Mouse (Mus musculus) thymus, adult 2 months (tissue): ENCODE data around the gene Mcat. TPM values are rescaled to one million over a fixed set of nuclear protein-coding genes. Genes with fewer than 3 reads are reported as not detected.

Source experiments
- DNase-seq: peaks from one replicate; pipeline ENCODE4 v3.0.0; 2021
- H3K27ac ChIP-seq: fragments of 200-500 bp; 2 replicates; pipeline ENCODE4 v1.5.1; 2012; ENCODE audit warnings: low read length, control low read depth; ENCODE audit not compliant: control insufficient read depth, insufficient read depth
- H3K27me3 ChIP-seq: fragments of 200-500 bp; 2 replicates; pipeline ENCODE4 v1.6.1; 2012; ENCODE audit warnings: mild to moderate bottlenecking, low read length, moderate library complexity, mixed read lengths; ENCODE audit not compliant: control insufficient read depth, insufficient read depth
- H3K36me3 ChIP-seq: fragments of 200-500 bp; 2 replicates; pipeline ENCODE4 v1.6.1; 2012; ENCODE audit warnings: mild to moderate bottlenecking, low read length, moderate library complexity; ENCODE audit not compliant: control insufficient read depth, insufficient read depth
- H3K4me1 ChIP-seq: fragments of 200-500 bp; replicated peaks from 2 replicates; pipeline ENCODE4 v1.6.1; 2012; ENCODE audit warnings: low read length; ENCODE audit not compliant: control insufficient read depth, insufficient read depth
- H3K4me3 ChIP-seq: fragments of 200-500 bp; 2 replicates; pipeline ENCODE4 v1.5.1; 2012; ENCODE audit warnings: mild to moderate bottlenecking, low read length, control low read depth, moderate library complexity; ENCODE audit not compliant: control insufficient read depth, insufficient read depth
- CTCF ChIP-seq: fragments of 200-500 bp; IDR thresholded peaks from 2 replicates; pipeline ENCODE4 v1.5.1; 2012; ENCODE audit warnings: mild to moderate bottlenecking, control low read depth, low read length, moderate library complexity, borderline replicate concordance; ENCODE audit not compliant: control insufficient read depth, poor library complexity, insufficient read depth; ENCODE audit errors: extremely low read depth
- POLR2A ChIP-seq: fragments of 200-500 bp; IDR thresholded peaks from 2 replicates; pipeline ENCODE4 v1.6.1; 2012; ENCODE audit warnings: mild to moderate bottlenecking, low read length, control low read depth, moderate library complexity; ENCODE audit not compliant: control insufficient read depth, poor library complexity, insufficient read depth; ENCODE audit errors: extremely low read depth
- WGBS: fragments of 180-500 bp; shearing (Covaris S2); methylation state at CpG from one replicate; pipeline ENCODE4 v1.1.7; 2018; 5-methylcytosine and 5-hydroxymethylcytosine counted together
- polyA plus RNA-seq: library from polyadenylated mRNA; depleted of rRNA; stranded (reverse); fragments of >200 nt; gene quantifications from 2 replicates; pipeline ENCODE4 v1.2.3, GENCODE M21; 2012

Mcat gene
- polyA plus RNA-seq, 1 experiment = 31.9 TPM

DNA sequence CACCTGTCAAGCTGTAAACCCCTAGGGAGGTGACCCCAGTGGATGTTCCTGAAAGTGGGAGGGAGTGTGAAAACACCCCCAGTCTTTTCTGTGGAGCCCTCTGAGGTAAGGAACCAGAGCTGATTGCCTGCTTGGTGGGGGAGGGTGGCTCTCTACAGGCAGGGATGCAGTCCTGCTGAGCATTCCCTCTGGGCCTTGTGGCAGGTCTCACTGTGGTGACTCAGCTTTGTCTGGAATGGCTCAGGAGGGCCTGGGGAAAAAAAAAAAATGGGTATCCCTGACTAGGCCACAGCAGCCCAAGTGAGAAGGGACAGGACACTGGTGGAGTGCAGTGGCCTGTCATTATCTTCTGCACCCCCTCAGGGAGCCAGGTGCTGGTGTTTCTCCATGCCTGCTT is 29.6 kb upstream of the Mcat start:
- no peak for DNase-seq
- no peak overlapping the region for H3K4me3 ChIP-seq
- peaks cover 4% of the 10 kb centered on the region; the same call in 1 of the 2 replicates for H3K36me3 ChIP-seq
- H3K27me3 ChIP-seq = no peaks in the 10 kb centered on the region
- H3K27ac ChIP-seq = no peak overlapping the region
- peaks cover 22% of the 10 kb centered on the region for H3K4me1 ChIP-seq
- TF ChIP-seq POLR2A = no peak
- TF ChIP-seq CTCF = no peak

DNA sequence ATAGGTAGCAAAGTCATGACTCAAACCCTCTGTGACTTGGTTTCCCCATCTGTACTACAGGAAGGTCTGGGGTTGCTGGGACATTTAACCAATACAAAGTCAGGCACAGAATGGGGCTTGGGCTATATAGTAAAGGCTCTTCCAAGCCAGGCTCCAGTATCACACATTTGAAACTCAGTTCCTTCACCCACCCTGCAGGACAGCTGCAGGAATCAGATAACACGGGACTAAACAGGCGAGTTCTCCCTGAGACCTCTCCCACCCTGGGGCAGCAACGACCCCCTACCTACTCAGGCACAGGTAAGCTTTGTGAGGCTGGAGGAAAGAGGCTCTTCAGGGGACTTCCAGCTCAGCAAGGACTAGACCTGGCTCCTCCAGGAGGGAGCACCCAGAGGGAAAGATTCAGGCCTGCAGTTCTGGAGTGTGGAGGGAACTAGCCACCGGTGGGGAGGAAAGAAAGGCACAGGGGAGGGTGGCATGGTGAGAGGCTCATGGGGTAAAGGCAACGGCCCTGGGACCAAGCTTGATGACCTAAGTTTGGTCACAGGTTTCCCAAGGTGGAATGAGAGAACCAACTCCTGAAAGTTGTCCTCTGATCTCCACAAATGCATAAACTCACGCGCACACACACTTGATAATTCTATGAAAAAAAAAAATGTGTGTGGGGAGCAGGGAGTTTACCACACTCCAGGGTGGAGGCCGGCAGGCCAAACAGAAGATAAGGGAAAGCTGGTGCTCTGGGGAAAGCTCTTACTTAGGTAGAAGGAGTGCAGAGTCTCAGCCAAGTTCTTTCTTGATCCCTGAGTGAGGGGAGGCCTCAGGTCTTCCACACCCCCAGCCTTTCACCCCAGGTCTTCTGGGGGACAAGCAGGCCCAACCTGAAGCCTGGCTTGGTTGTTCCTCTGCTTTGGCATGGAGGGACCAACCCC is 28.9 kb upstream of the Mcat start:
- no peak for DNase-seq
- Histone ChIP-seq H3K36me3 (peaks cover 7% of the 10 kb centered on the region), H3K27ac (no peak overlapping the region), H3K4me1 (peaks cover 22% of the 10 kb centered on the region), H3K27me3 (no peaks in the 10 kb centered on the region), H3K4me3 (no peak overlapping the region)
- TF ChIP-seq POLR2A (no peak), CTCF (no peak)
- 87% methylated on average over 8 of the region's 8 CpGs for WGBS

DNA sequence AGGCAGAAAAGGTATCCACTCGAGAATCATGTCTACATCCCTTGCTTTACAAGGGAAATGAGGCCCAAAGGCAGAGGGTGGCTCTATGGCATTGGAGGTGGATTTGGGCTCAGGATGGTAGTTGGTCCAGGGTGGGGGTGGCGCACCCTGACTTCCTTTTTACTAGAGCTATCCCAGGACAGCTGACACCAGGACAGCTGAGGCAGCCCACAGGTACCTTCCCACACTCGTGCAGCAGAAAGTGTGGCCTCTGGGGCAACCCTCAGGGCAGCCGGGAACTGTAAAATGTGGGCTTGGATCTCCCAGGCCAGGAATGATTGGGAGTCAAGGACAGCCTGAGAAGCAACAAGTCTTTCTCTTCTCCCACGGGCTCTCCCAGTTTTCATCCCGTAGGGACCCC is 28.2 kb upstream of the Mcat start:
- peaks cover 15% of the 10 kb centered on the region for H3K36me3 ChIP-seq
- H3K27ac ChIP-seq = no peak overlapping the region
- H3K4me3 ChIP-seq = no peak overlapping the region
- WGBS = 90% methylated on average over 6 of the region's 6 CpGs
- DNase-seq = no peak
- TF ChIP-seq CTCF (no peak), POLR2A (no peak)
- peaks cover 22% of the 10 kb centered on the region for H3K4me1 ChIP-seq
- H3K27me3 ChIP-seq = no peaks in the 10 kb centered on the region

DNA sequence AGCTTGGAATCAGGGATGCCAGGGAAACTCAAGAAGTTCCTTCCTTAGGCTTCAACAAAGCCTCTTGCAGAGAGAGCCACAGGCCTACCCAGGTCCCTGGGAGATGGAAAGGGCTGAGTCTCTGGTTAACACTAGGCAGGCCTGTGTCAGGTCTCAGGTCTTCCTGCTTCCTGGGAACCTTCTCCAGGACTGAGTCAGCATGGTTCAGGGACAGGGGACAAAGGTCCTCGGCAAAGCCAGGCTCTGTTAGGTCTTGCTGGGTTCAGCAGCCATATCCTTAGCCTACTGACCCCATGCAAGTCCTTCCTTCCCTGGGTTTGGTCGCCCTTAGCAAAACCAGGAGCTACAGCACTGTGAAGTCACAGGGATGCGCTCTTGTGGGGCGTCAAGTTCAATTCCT is 27.3 kb upstream of the Mcat start:
- 95% methylated on average over 4 of the region's 4 CpGs for WGBS
- Histone ChIP-seq H3K4me3 (no peak overlapping the region), H3K27ac (no peak overlapping the region), H3K36me3 (peaks cover 24% of the 10 kb centered on the region), H3K27me3 (no peaks in the 10 kb centered on the region), H3K4me1 (peaks cover 22% of the 10 kb centered on the region)
- DNase-seq = no peak
- TF ChIP-seq POLR2A = no peak
- no peak for TF ChIP-seq CTCF

DNA sequence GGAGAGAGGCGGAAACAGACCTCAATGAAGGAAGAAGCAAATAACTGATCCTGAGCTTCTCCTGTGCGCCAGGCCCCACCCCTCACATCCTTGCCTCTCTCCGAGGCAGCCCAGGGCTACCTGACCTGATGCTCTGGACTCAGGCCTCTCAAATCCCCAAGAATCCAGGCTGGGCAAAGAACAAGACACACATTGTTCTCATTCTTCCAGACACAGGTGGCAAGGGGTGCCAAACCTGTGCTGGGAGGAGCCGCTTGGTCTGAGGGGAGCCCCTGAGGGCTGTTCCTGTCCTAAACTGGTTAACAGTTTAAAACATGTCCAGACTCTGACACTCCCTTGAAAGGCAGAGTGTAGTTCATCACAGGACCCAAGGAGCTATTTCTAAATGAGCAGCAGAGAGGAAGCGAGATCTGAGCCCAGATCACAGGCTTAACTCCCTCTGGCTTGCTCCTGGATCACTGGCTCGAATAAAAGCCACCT is 21.2 kb upstream of the Mcat start:
- no peak for TF ChIP-seq POLR2A
- no peak for TF ChIP-seq CTCF
- DNase-seq = no peak
- 95% methylated on average over 6 of the region's 6 CpGs for WGBS
- Histone ChIP-seq H3K27me3 (no peaks in the 10 kb centered on the region), H3K27ac (no peak overlapping the region), H3K4me3 (no peak overlapping the region), H3K36me3 (peaks cover 65% of the 10 kb centered on the region), H3K4me1 (0 out of 2 replicates have a peak, but pooled peaks cover 2% of the 10 kb centered on the region)

DNA sequence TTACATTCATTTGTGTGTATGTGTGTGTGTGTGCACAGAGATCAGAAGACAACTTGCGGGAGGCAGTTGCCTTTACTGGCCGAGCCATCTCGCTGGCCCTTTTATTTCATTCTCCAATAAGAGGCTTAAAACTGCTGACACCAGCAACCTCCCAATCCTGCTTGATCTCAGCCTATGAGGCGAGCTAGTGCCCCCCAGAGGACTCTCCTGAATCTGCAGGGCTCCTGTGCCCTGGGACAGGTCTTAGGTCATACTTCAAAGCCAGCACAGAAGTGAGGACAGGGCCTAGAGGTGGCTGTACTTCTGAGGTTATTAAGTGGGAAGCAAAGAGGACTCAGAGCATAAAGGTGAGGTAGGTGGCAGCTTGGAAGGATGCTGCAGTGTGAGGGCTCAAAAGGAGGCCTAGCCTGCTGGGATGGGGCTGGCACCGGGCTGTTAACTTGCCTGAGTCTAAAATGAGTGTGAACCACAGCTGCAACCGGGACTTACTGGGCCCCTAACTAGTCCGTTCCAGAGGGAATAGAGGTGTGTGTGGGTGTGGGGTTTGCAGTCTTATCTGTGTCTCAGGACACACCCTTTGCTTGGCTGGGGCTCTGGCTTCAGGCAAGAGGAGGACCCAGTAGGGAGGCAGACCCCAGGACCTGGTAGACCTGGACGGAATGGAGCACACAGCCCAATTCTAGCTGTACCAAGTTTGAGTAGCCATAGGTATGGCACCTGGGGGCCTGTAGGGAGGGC is 20.0 kb upstream of the Mcat start:
- Histone ChIP-seq H3K27me3 (no peaks in the 10 kb centered on the region), H3K4me1 (0 out of 2 replicates have a peak, but pooled peaks cover 2% of the 10 kb centered on the region), H3K27ac (no peak overlapping the region), H3K4me3 (no peak overlapping the region), H3K36me3 (peaks cover 73% of the 10 kb centered on the region)
- TF ChIP-seq CTCF = peak; percentile 65; the same call in 1 of the 2 replicates
- TF ChIP-seq POLR2A = no peak
- peak; percentile 62 for DNase-seq
- WGBS = 92% methylated on average over 8 of the region's 8 CpGs
